In the genomic region with DNA sequence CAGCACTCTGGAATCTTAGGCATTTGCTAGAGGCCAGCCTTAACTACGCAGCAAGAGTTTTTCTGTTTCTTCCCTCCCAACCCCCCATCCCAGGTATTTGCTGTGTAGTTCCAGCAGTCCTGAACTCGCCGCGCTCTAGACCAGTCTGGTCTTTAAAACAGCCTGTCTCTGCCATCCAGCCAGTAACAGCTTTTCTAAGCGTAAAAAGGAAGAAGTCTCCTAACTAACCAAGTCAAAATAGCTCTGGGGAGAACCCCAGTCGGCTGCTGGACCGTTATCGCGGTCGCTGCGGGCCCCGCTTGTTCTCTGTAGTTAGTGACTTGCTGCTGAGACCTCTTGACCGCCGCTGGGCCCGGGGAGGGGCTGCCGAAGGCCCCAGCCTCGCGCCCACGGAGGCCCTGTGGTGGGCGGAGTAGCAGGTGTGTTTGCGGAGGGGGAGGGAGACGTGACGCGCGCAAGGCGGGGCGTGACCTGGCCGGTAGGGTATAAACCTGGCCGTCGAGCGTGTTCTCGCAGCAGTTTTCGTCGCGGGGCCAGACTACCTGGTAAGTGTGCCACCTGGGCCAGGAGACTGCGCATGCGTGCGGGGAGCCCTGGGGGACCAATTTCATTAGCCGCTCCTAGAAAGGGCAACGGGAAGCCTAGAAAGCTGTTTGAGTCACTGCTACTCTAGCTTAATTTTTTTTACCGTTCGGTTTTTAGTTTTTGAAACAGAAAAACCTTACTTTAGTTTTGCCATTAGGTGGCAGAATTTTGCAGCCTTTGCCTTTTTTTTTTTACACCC, we compare ENCODE assay signal across 1 mouse cellular context.
TF ChIP-seq lines count a peak whose summit lies in the region.

No protein-coding gene starts in this region.

TF ChIP-seq in CH12.LX, 34 proteins besides CTCF, POLR2A, EP300 and RAD21 (continued from another document):
- TF ChIP-seq JUN (IDR thresholded peaks at IDR 0.05; ENCODE audit: insufficient read depth, low read depth, low read length) (no peak), MEF2A (IDR thresholded peaks at IDR 0.05; ENCODE audit: borderline replicate concordance, low read depth, low read length) (peak; percentile 46; the same call in 1 of the 2 replicates), SIN3A (IDR thresholded peaks at IDR 0.05; ENCODE audit: low read length) (peak; percentile 74), ETS1 (conservative IDR thresholded peaks at IDR 0.05; ENCODE audit: low read depth, low read length) (0 out of 2 replicates have a peak, but pooled peaks have one; percentile 11), IRF4 (IDR thresholded peaks at IDR 0.05; ENCODE audit: low read depth, low read length) (no peak), TBP (conservative IDR thresholded peaks at IDR 0.05; ENCODE audit: low read depth, low read length) (peak; percentile 88), TCF12 (IDR thresholded peaks at IDR 0.05; ENCODE audit: low read depth, low read length) (peak; percentile 81; the same call in 1 of the 2 replicates), RCOR1 (conservative IDR thresholded peaks at IDR 0.05; ENCODE audit: low read depth, low read length) (0 out of 2 replicates have a peak, but pooled peaks have one; percentile 18), MAZ (IDR thresholded peaks at IDR 0.05; ENCODE audit: low read depth, low read length) (peak; percentile 66; the same call in 1 of the 2 replicates), SMC3 (IDR thresholded peaks at IDR 0.05; ENCODE audit: low read depth, low read length) (no peak), MXI1 (IDR thresholded peaks at IDR 0.05; ENCODE audit: low read depth, low read length) (no peak; the same call in 1 of the 2 replicates), KAT2A (IDR thresholded peaks at IDR 0.05; ENCODE audit: insufficient replicate concordance, low read length) (no peak), MAX (IDR thresholded peaks at IDR 0.05; ENCODE audit: low read length) (peak; percentile 76), POLR2AphosphoS2 (IDR thresholded peaks at IDR 0.05; ENCODE audit: low read depth, low read length) (peak; percentile 84; the same call in 1 of the 2 replicates), MAFK (IDR thresholded peaks at IDR 0.05; ENCODE audit: insufficient replicate concordance, low read length) (no peak), CHD2 (IDR thresholded peaks at IDR 0.05; ENCODE audit: low read length) (no peak), USF2 (conservative IDR thresholded peaks at IDR 0.05; ENCODE audit: low read depth, low read length) (no peak), JUND (conservative IDR thresholded peaks at IDR 0.05; ENCODE audit: low read depth, low read length) (no peak), ZNF384 (IDR thresholded peaks at IDR 0.05; ENCODE audit: low read depth, low read length) (peak; percentile 93), MYC (IDR thresholded peaks at IDR 0.05; ENCODE audit: low read depth, low read length) (no peak), NRF1 (IDR thresholded peaks at IDR 0.05; ENCODE audit: low read depth, low read length) (peak; percentile 94), PAX5 (IDR thresholded peaks at IDR 0.05; ENCODE audit: low read length) (no peak), HCFC1 (IDR thresholded peaks at IDR 0.05; ENCODE audit: low read depth, low read length) (no peak; the same call in 1 of the 2 replicates), CHD1 (IDR thresholded peaks at IDR 0.05; ENCODE audit: low read depth, low read length) (no peak), ELF1 (IDR thresholded peaks at IDR 0.05; ENCODE audit: low read depth, low read length) (peak; percentile 34), UBTF (IDR thresholded peaks at IDR 0.05; ENCODE audit: low read depth, low read length) (peak; percentile 89)
TF ChIP-seq in CH12.LX: peak in this region for 16.
